25 mouse cellular contexts compared by ENCODE assay signal in the genomic region with DNA sequence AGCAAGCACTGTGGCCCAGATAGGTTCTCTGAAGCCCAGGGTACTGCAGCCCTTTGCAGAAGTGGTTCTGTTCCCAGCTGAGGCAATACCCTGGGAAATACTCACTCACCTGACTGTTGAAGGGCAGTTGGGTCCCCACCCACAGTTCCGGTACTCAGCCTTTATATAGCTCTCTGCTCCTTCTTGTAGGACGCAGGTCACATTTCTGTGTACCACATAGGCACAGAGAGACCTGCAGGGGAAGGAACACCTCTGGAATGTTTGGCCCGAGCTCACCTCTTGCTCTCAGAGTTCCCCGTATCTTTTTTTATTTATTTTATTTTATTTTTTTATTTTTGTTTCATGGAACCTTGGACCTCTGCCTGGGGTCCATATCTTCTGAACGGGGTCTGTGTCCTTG. TPM values are rescaled to one million over a fixed set of nuclear protein-coding genes. Genes with fewer than 3 reads are reported as not detected.
DNase-seq lines count a peak whose midpoint lies in the region; ATAC-seq and TF ChIP-seq lines count a peak whose summit lies in the region.
"Had no signal": no experiment of that assay in that cellular context is flagged by ENCODE, and none has a peak within 500 bp of the region (broad histone marks: within the 10 kb centered on the region; RNA-seq: fewer than 3 reads in every experiment).

No protein-coding gene starts in this region.

- ATAC-seq in lung, embryonic 14.5 days (ENCODE audit: insufficient read depth): no peak
- no peak for ATAC-seq in intestine, embryonic 15.5 days
- no peak for ATAC-seq in stomach, embryonic 15.5 days (ENCODE audit: insufficient read depth, low FRiP score, low read depth)
- ATAC-seq in megakaryocyte, adult 5-6 weeks (ENCODE audit: poor library complexity, severe bottlenecking): no peak
- ATAC-seq: inflammation-experienced regulatory T-cells, adult 6 months had no signal

- H3K4me3 ChIP-seq in lung, embryonic 14.5 days (ENCODE audit: low read depth, low read length): no peak overlapping the region
- no peak overlapping the region; the same call in 1 of the 2 replicates for H3K4me3 ChIP-seq in intestine, embryonic 15.5 days (replicated peaks)
- H3K4me3 ChIP-seq in stomach, embryonic 15.5 days (replicated peaks): no peak overlapping the region; the same call in 1 of the 2 replicates
- H3K4me3 ChIP-seq: erythroblast, embryonic 14.5 days; left cerebral cortex, adult 2 months; liver, embryonic 15.5 days had no signal

- no peaks in the 10 kb centered on the region for H3K9me3 ChIP-seq in lung, embryonic 14.5 days (ENCODE audit: low read depth, low read length)
- no peaks in the 10 kb centered on the region for H3K9me3 ChIP-seq in intestine, embryonic 15.5 days
- no peaks in the 10 kb centered on the region for H3K9me3 ChIP-seq in stomach, embryonic 15.5 days
- H3K9me3 ChIP-seq: hindbrain, embryonic 15.5 days; liver, embryonic 15.5 days; midbrain, embryonic 10.5 days; midbrain, embryonic 15.5 days; neural tube, embryonic 15.5 days had no signal

- H3K4me1 ChIP-seq in lung, embryonic 14.5 days (ENCODE audit: insufficient read depth): 0 out of 2 replicates have a peak, but pooled peaks cover 4% of the 10 kb centered on the region
- peaks cover 27% of the 10 kb centered on the region for H3K4me1 ChIP-seq in intestine, embryonic 15.5 days (replicated peaks)
- peaks cover 10% of the 10 kb centered on the region; the same call in 1 of the 2 replicates for H3K4me1 ChIP-seq in stomach, embryonic 15.5 days
- H3K4me1 ChIP-seq: liver, embryonic 15.5 days had no signal

- intact Hi-C loops in heart, postnatal 14 days (cut with DNase I): no loop called here

- H3K4me2 ChIP-seq in lung, embryonic 14.5 days: peak overlapping the region; percentile 94; the same call in 1 of the 2 replicates
- peak overlapping the region; percentile 93 for H3K4me2 ChIP-seq in intestine, embryonic 15.5 days (replicated peaks)
- peak overlapping the region; percentile 84 for H3K4me2 ChIP-seq in stomach, embryonic 15.5 days
- H3K4me2 ChIP-seq: liver, embryonic 15.5 days had no signal

- WGBS in lung, embryonic 14.5 days: 71% methylated on average over 5 of the region's 5 CpGs
- WGBS in intestine, embryonic 15.5 days: 77% methylated on average over 5 of the region's 5 CpGs
- WGBS in stomach, embryonic 15.5 days: 81% methylated on average over 5 of the region's 5 CpGs

- peak; percentile 91 for DNase-seq in heart, adult 11 months
- DNase-seq in heart, postnatal 14 days: no peak
- DNase-seq in lung, embryonic 14.5 days: no peak
- DNase-seq in lung, postnatal 36 days: no peak
- no peak for DNase-seq in frontal cortex, postnatal 36 days (ENCODE audit: low spot score in 2 of 2)
- DNase-seq: adrenal gland, adult 8-10 months; cerebellum, postnatal 14 days; kidney, postnatal 14 days; right cerebral cortex, postnatal 25 days; thymus, postnatal 14 days had no signal

- TF ChIP-seq CTCF in lung, embryonic 14.5 days (IDR thresholded peaks at IDR 0.05; ENCODE audit: low read depth): no peak

- H3K27me3 ChIP-seq in lung, embryonic 14.5 days (ENCODE audit: insufficient read depth, low read length): peaks cover 23% of the 10 kb centered on the region
- peaks cover 23% of the 10 kb centered on the region for H3K27me3 ChIP-seq in intestine, embryonic 15.5 days (replicated peaks)
- peaks cover 34% of the 10 kb centered on the region; the same call in 1 of the 2 replicates for H3K27me3 ChIP-seq in stomach, embryonic 15.5 days (replicated peaks)

- no peak overlapping the region for H3K9ac ChIP-seq in lung, embryonic 14.5 days
- H3K9ac ChIP-seq in intestine, embryonic 15.5 days: no peak overlapping the region
- H3K9ac ChIP-seq in stomach, embryonic 15.5 days: no peak overlapping the region
- H3K9ac ChIP-seq: hindbrain, embryonic 15.5 days; liver, embryonic 15.5 days; midbrain, embryonic 15.5 days; neural tube, embryonic 15.5 days had no signal

- no peak overlapping the region for H3K27ac ChIP-seq in lung, embryonic 14.5 days (ENCODE audit: low read depth)
- no peak overlapping the region for H3K27ac ChIP-seq in intestine, embryonic 15.5 days
- H3K27ac ChIP-seq in stomach, embryonic 15.5 days: no peak overlapping the region
- H3K27ac ChIP-seq: hindbrain, embryonic 15.5 days; left cerebral cortex, adult 2 months; liver, embryonic 15.5 days; midbrain, embryonic 10.5 days; midbrain, embryonic 15.5 days; neural tube, embryonic 15.5 days had no signal

- no peaks in the 10 kb centered on the region for H3K36me3 ChIP-seq in lung, embryonic 14.5 days (ENCODE audit: insufficient read depth)
- 0 out of 2 replicates have a peak, but pooled peaks cover 10% of the 10 kb centered on the region for H3K36me3 ChIP-seq in intestine, embryonic 15.5 days
- H3K36me3 ChIP-seq in stomach, embryonic 15.5 days: 0 out of 2 replicates have a peak, but pooled peaks cover 5% of the 10 kb centered on the region
- H3K36me3 ChIP-seq: G1E; hindbrain, embryonic 15.5 days; liver, embryonic 15.5 days; midbrain, embryonic 15.5 days; neural tube, embryonic 15.5 days had no signal

RNA-seq across cellular contexts. Expression of a gene that starts 1.5 kb away (rescaled TPM):
- 10 to 100 TPM in 1 of 2 experiments, 1 to 10 TPM in 1; 8.9 to 10.2 TPM for total RNA-seq in heart, postnatal 14 days (2021)
- 10.6 and 14.0 TPM in 2 replicates for polyA plus RNA-seq in lung, embryonic 14.5 days (2014; fragmentation: Nextera tagmentation; extraction: Ambion mirVana)
- 29.5 and 33.0 TPM in 2 replicates for polyA plus RNA-seq in intestine, embryonic 15.5 days (2015; fragmentation: Nextera tagmentation; extraction: Ambion mirVana)
- 28.0 and 34.6 TPM in 2 replicates for polyA plus RNA-seq in stomach, embryonic 15.5 days (2015; fragmentation: Nextera tagmentation; extraction: Ambion mirVana)
- total RNA-seq in megakaryocyte, adult 5-6 weeks (2015): not detected in 2 replicates
- total RNA-seq in megakaryocyte, adult 5-6 weeks (2017): not detected in 2 replicates
- total RNA-seq: adrenal gland, adult 8-10 months; hematopoietic stem cell, adult 5-6 weeks; liver, adult 2 months had no signal
- polyA plus RNA-seq: erythroblast, embryonic 14.5 days; G1E; inflammation-experienced regulatory T-cells, adult 6 months; liver, adult 2 months had no signal

RNA-seq across cellular contexts. Expression of a gene that starts 30.2 kb away (rescaled TPM):
- total RNA-seq in heart, postnatal 14 days (2021): 1 to 10 TPM; 5.9 to 7.0 TPM
- polyA plus RNA-seq in lung, embryonic 14.5 days (2014; fragmentation: Nextera tagmentation; extraction: Ambion mirVana): 1.5 and 2.5 TPM in 2 replicates
- 7.6 and 9.7 TPM in 2 replicates for polyA plus RNA-seq in intestine, embryonic 15.5 days (2015; fragmentation: Nextera tagmentation; extraction: Ambion mirVana)
- 8.2 and 9.3 TPM in 2 replicates for polyA plus RNA-seq in stomach, embryonic 15.5 days (2015; fragmentation: Nextera tagmentation; extraction: Ambion mirVana)
- not detected in 2 replicates for total RNA-seq in megakaryocyte, adult 5-6 weeks (2015)
- not detected in 2 replicates for total RNA-seq in megakaryocyte, adult 5-6 weeks (2017)
- total RNA-seq: hematopoietic stem cell, adult 5-6 weeks had no signal
- polyA plus RNA-seq: erythroblast, embryonic 14.5 days; forebrain, embryonic 16.5 days had no signal

RNA-seq across cellular contexts. Expression of a gene that starts 37.8 kb away (rescaled TPM):
- 10 to 100 TPM; 54.3 to 59.2 TPM for total RNA-seq in heart, postnatal 14 days (2021)
- 12.0 and 13.0 TPM in 2 replicates for polyA plus RNA-seq in lung, embryonic 14.5 days (2014; fragmentation: Nextera tagmentation; extraction: Ambion mirVana)
- 7.8 and 8.0 TPM in 2 replicates for polyA plus RNA-seq in intestine, embryonic 15.5 days (2015; fragmentation: Nextera tagmentation; extraction: Ambion mirVana)
- polyA plus RNA-seq in stomach, embryonic 15.5 days (2015; fragmentation: Nextera tagmentation; extraction: Ambion mirVana): 8.9 and 10.8 TPM in 2 replicates
- 2.9 and 6.2 TPM in 2 replicates for total RNA-seq in megakaryocyte, adult 5-6 weeks (2015)
- 2.8 and 3.9 TPM in 2 replicates for total RNA-seq in megakaryocyte, adult 5-6 weeks (2017)
